8 mouse cellular contexts compared by ENCODE assay signal in the genomic region with DNA sequence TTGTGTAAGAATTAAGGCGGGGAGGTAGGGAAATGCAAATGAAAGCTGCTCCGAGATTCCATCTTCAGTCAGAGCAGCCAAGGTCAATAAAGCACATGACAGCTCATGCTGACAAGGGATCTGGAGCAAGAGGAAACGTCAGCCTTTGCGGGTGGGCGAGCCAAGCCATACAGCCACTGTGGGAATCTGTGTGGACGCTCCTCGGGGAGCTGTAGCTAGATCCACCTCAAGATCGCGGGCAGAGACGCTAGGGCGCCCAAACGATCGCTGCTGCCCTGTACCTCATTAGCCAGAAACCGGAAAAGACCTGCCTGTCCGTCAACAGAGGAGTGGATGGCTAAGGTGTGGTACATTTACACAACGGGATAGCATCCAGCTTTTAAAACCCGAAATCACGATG. TPM values are rescaled to one million over a fixed set of nuclear protein-coding genes. Genes with fewer than 3 reads are reported as not detected.
DNase-seq lines count a peak whose midpoint lies in the region; ATAC-seq and TF ChIP-seq lines count a peak whose summit lies in the region.

No protein-coding gene starts in this region.

- WGBS in lung, embryonic 14.5 days, result 3% methylated on average over 18 of the region's 18 CpGs
- WGBS in intestine, embryonic 15.5 days, result 1% methylated on average over 18 of the region's 18 CpGs

- H3K9me3 ChIP-seq in lung, embryonic 14.5 days (ENCODE audit: low read depth, low read length), result no peaks in the 10 kb centered on the region
- H3K9me3 ChIP-seq in intestine, embryonic 15.5 days, result no peaks in the 10 kb centered on the region

- peak overlapping the region; percentile 63 for H3K4me2 ChIP-seq in lung, embryonic 14.5 days
- H3K4me2 ChIP-seq in intestine, embryonic 15.5 days (replicated peaks), result peak overlapping the region; percentile 69

- no peaks in the 10 kb centered on the region for H3K27me3 ChIP-seq in lung, embryonic 14.5 days (ENCODE audit: insufficient read depth, low read length)
- no peaks in the 10 kb centered on the region for H3K27me3 ChIP-seq in intestine, embryonic 15.5 days (replicated peaks)

- H3K4me1 ChIP-seq in lung, embryonic 14.5 days (ENCODE audit: insufficient read depth), result peaks cover 10% of the 10 kb centered on the region; the same call in 1 of the 2 replicates
- 0 out of 2 replicates have a peak, but pooled peaks cover 3% of the 10 kb centered on the region for H3K4me1 ChIP-seq in embryonic fibroblast, embryonic 13.5 days (ENCODE audit: control insufficient read depth, insufficient read depth, low read length)
- H3K4me1 ChIP-seq in intestine, embryonic 15.5 days (replicated peaks), result 0 out of 2 replicates have a peak, but pooled peaks cover 3% of the 10 kb centered on the region

- peak; percentile 32 for DNase-seq in lung, embryonic 14.5 days
- DNase-seq in lung, postnatal 14 days, result no peak
- DNase-seq in gastrocnemius, postnatal 10 days, result no peak
- no peak for DNase-seq in spleen, adult 12 weeks (ENCODE audit: low spot score)
- no peak for DNase-seq in frontal cortex, postnatal 10 days (ENCODE audit: low spot score in 2 of 2)

- no peak for TF ChIP-seq CTCF in lung, embryonic 14.5 days (IDR thresholded peaks at IDR 0.05; ENCODE audit: low read depth)
- TF ChIP-seq CTCF in embryonic fibroblast, embryonic 13.5 days (IDR thresholded peaks at IDR 0.05; ENCODE audit: borderline replicate concordance, insufficient read depth, low read length), result no peak

- no peak for ATAC-seq in lung, embryonic 14.5 days (ENCODE audit: insufficient read depth)
- ATAC-seq in intestine, embryonic 15.5 days, result peak; percentile 29; the same call in 1 of the 2 replicates
- peak; percentile 11 for ATAC-seq in megakaryocyte, adult 5-6 weeks (ENCODE audit: poor library complexity, severe bottlenecking)

- no peaks in the 10 kb centered on the region for H3K36me3 ChIP-seq in lung, embryonic 14.5 days (ENCODE audit: insufficient read depth)
- H3K36me3 ChIP-seq in intestine, embryonic 15.5 days, result no peaks in the 10 kb centered on the region

- no peak overlapping the region for H3K27ac ChIP-seq in lung, embryonic 14.5 days (ENCODE audit: low read depth)
- no peak overlapping the region for H3K27ac ChIP-seq in embryonic fibroblast, embryonic 13.5 days (ENCODE audit: insufficient read depth, low read length)
- no peak overlapping the region for H3K27ac ChIP-seq in intestine, embryonic 15.5 days

- TF ChIP-seq POLR2A in embryonic fibroblast, embryonic 13.5 days (IDR thresholded peaks at IDR 0.05; ENCODE audit: low read depth, low read length), result no peak

- 0 out of 2 replicates have a peak overlapping the region, but pooled peaks have one; percentile 30 for H3K9ac ChIP-seq in lung, embryonic 14.5 days
- peak overlapping the region; percentile 21; the same call in 1 of the 2 replicates for H3K9ac ChIP-seq in intestine, embryonic 15.5 days

- H3K4me3 ChIP-seq in lung, embryonic 14.5 days (ENCODE audit: low read depth, low read length), result peak overlapping the region; percentile 22
- H3K4me3 ChIP-seq in embryonic fibroblast, embryonic 13.5 days (ENCODE audit: insufficient read depth, low read length), result 0 out of 2 replicates have a peak overlapping the region, but pooled peaks have one; percentile 1
- H3K4me3 ChIP-seq in intestine, embryonic 15.5 days (replicated peaks), result peak overlapping the region; percentile 35

RNA-seq across cellular contexts. Expression of a gene that starts 7.4 kb away (rescaled TPM):
- 2.8 and 3.5 TPM in 2 replicates for polyA plus RNA-seq in lung, embryonic 14.5 days (2014; fragmentation: Nextera tagmentation; extraction: Ambion mirVana)
- 9.5 and 11.2 TPM in 2 replicates for polyA plus RNA-seq in embryonic fibroblast, embryonic 13.5 days (2011; ENCODE audit: insufficient read length, low read depth, missing spikeins)
- 2.2 and 2.3 TPM in 2 replicates for polyA plus RNA-seq in intestine, embryonic 15.5 days (2015; fragmentation: Nextera tagmentation; extraction: Ambion mirVana)
- total RNA-seq in megakaryocyte, adult 5-6 weeks (2015), result 29.8 and 32.4 TPM in 2 replicates
- total RNA-seq in megakaryocyte, adult 5-6 weeks (2017), result 24.6 and 28.5 TPM in 2 replicates
- 1 to 10 TPM; 3.8 to 4.8 TPM for total RNA-seq in gastrocnemius, postnatal 10 days (2021)
